Mouse (Mus musculus) cerebral cortex, adult 2 months (tissue): ENCODE data around the gene Madcam1.

Experiments used
- WGBS: fragments of 180-500 bp; shearing (Covaris S2); methylation state at CpG from one replicate; pipeline ENCODE4 v1.1.7; 2018; 5-methylcytosine and 5-hydroxymethylcytosine counted together

Gene Madcam1

DNA sequence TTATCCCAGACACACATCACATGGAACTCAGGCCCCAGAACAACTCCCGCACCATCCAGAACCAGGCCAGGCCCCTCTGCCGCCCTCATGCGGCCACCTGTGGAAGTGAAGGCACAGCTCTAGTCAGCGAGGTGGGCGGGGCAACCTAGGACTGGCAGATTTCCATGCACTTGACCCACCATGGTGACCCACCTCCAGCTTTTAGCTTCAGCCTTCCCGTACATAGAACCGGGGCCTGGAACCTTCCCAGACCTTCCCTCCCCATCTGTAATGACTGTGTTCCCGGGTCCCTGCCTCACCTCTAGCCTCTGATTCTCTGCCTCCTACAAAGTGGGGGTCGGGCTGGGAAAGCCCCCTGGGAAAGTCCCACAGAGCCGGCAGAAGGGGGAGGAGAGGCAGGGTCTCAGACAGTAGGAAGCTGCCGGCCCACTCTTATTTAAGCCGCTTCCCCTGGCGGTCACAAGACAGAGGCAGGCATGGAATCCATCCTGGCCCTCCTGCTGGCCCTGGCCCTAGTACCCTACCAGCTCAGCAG, at the start of gene Madcam1:
Madcam1 (plus strand) TSS at position 429 of the 535 bp plus-strand sequence.
- WGBS, result 16% methylated on average over 13 of the region's 13 CpGs

DNA sequence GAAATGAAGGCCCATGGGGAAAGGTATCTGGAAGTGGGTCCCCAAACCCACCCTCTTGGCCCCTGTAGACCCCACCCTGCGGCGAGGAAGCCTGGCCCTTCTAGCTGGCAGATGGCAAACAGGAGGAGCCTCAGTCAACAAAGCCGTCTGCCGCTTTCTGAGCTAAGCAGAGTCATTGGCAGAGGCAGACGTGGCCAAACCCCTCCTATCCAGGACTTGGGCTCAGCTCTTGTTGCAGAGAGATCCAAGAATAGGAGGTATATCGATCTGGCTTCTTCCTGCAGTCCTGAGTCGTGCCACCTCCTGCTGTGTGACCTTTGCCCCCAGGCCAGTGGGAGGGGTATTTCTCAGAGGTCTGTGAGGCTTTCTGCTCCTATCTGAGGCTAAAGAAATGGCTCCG, 48.5 kb upstream of the Madcam1 start:
- WGBS, result 12% methylated on average over 8 of the region's 8 CpGs

DNA sequence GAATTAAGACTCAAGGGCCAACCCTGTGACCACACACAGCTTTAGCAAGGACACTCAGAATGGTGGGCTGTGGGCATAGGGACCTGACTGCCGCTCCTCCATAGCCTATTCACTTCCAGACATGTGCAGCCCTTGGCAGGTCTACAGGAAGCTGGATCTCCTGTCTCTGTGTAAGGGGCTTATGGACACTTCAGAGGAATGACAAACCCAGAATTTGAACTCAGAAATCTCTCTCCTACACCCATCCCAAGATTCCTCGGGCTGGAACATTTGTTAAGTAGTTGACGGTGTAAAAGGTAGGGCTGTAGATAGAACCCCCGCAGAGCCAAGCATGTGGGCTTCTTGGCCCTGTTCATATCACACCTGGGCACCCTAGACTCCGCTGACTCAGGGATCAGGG, 48.0 kb upstream of the Madcam1 start:
- WGBS, result 83% methylated on average over 5 of the region's 5 CpGs

DNA sequence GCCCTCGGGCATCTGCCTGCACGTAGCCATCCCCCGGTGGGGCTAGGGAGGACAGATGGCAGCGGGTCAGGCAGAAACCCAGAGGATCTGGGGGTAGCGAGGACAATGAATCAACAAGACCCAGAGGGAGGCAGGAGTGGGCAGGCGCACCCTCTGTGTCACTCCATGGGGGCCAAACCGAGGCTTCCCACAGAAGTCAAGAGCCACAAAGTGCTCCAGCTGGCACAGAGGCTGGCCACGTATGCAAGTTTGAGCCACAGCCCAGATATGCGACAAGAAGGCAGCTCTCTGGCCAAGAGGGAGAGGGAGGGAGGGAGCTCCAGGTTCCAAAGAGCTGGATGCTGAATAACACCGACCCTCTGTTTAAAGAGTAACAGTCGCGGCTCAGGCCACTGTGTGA, 40.4 kb upstream of the Madcam1 start:
- 46% methylated on average over 12 of the region's 12 CpGs for WGBS

DNA sequence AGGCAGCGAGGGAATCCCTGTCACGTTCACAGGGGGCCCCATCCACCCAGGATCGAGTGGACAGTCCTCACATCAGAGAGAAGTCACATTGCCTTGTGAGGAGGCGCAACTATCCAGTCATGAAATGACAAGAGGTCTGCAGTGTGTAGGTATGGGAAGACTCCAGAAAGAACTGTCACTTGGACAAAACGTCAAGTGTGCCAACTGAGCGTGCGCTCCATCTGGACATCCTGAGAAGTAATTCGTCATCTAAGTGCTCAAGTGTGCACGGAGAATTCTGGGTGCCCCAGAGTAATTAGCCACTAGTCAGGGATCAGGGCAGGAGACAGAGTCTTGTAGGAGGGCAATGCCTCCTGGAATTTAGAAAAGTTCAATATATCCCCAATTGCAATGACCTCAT, 39.0 kb upstream of the Madcam1 start:
- 70% methylated on average over 9 of the region's 9 CpGs for WGBS

DNA sequence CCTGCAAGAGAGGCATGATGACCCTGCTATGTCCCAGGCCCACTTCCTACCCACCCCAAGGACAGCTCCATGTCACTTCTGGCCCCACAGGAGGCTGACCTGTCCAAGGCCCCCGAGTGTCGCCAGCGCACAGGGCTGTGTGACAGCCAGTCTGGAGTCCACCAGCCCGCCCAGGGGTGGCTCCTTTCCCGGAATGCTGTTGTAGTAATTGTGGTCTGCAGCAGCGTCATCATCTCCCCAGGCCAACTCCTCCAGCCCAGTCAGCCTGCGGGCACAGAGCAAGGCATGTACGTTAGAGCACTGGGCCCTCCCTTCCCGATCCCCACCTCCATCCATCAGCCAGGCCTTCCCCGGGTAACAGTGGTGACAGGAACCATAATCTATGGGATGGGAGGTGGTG, 38.2 kb upstream of the Madcam1 start:
- 88% methylated on average over 10 of the region's 10 CpGs for WGBS

DNA sequence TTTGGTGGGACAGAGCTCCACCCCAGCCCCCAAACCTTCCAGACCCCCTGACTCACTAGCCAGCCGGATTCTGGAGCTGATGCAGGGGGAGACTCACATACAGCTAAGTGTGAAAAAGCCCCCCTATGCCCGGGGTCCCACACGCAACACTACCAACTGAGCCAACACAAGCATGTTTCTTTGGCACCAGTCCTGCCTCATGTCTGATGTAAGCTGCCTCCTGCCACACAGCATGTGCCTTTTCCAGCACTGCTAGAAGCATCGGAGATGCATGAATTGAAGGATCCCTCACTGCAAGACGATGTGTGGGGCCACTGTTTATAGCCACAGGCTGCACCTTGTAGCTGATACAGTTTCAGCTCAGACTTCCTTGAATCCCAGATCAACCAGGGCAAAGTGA, 36.0 kb upstream of the Madcam1 start:
- WGBS, result 54% methylated on average over 5 of the region's 5 CpGs

DNA sequence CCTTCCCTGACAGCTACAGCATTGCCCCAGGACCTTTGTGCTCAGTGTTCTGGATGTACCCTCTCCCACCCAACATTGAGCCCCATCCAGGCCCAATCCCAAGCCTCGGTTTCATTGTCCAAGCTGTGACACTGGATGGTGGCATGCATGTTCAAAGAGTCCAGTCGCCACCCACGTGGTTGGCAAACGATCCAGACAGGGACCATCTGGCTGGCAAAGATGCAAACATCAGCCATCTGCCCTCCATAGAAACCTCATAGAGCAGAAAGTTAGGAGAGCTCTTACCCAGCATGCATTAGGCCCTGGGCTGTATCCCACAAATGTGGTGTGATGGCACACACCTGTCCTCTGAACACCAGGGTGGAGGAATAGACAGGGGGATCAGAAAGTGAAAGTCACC, 32.9 kb upstream of the Madcam1 start:
- WGBS, result 39% methylated on average over 4 of the region's 4 CpGs

DNA sequence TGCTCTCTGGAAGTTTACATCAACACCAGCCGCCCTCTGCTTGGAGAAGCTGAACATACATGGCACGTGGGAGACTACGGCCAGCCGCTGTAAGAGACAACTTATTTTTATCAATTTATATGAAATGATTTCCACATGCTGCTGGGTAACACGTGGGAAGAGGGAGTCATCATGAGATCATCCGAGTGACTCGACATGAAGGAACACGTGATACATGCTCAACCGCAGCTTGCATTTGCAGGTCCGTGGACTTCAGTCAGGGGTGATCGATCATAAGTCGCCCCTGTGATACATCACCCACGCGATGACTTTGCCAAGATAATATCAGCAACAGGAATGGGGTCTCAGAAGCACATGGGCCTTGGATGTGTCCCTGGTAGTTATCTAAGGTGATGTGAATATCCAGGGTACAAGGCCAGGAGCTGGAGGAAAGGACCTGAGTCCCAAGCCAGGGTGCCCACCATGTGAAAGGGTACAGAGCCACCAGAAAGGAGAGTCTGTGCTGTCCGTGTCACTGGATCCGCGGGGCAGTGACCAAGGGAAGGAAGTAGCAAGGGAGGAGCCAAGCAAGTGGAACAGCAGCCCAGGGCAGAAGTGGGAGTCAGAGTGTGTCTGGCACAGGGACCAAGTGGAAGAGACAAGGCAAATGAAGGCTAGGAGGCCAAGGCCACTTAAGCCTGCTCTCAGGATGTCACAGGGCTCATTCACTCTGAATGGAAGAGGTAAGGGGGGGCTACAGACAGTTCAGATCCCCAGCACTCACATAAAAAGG, 31.2 kb upstream of the Madcam1 start:
- WGBS, result 60% methylated on average over 17 of the region's 17 CpGs

DNA sequence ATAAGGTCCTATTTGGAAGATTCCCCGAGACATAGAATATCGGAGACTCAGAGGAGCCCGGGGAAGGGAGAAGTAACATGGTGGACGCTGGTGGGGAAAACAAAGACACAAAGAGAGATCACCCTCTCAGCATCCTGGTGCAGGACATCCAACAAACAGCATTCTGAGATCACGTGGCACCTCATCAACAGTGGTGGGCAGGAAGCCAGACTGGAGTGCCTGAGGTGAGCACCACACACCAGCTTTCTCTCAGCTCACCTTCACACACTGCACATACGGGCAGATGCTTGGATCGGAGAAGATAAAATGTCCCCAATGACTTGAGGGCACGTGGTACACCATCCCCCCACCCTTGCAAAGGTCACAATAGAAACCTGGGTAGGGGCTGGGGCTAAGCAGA, 28.1 kb upstream of the Madcam1 start:
- WGBS, result 71% methylated on average over 8 of the region's 8 CpGs

DNA sequence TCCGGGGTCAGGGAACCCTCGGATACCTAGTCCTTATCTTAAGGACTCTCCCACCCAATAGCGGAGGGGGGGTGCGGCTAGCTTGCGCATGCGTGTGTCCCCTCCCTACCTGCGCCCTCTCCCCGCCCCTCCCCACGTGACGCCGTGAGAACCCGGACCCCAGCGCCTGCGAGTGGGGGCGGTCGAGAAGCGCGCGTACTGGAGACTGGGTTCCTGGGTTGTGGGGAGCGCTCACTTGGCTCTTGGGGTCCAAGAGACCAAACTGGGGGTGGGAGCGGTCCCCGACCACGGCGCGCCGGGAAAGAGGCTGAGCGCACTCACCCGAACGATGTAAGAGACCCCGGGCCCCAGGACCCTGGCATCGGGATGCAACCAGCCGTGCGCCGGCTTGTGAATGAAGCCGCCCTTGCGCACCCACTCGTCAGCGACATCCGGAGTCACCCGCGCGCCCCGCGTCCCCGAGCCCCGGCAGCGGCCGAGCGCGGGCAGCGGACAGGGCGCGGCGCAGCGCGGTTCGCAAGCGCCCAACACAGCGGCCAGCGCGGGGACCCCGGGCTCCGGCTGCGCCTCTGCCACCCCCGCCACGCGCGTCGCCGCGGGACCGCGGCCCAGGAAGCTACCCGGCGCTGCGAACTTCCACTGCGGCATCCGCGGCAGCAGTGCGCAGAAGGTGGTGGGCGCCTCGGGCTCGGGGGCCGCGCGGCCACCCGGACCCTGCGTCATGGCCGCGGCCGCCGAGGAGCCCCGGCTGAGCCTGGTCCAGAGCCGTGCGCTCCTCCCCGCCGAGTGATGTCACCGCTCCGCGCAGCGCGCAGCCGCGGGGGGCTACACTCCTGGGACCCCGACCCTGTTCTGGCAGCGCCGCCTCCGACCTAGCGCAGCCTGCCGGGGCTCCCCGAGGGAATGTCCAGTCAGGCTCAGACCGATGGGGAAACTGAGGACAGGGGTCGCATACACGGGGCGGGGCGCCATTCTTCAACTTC, 26.9 kb upstream of the Madcam1 start, which contains the start of gene Shc2:
Shc2 (minus strand) TSS at position 791 of the 983 bp plus-strand sequence.
- WGBS, result 1% methylated on average over 113 of the region's 116 CpGs

DNA sequence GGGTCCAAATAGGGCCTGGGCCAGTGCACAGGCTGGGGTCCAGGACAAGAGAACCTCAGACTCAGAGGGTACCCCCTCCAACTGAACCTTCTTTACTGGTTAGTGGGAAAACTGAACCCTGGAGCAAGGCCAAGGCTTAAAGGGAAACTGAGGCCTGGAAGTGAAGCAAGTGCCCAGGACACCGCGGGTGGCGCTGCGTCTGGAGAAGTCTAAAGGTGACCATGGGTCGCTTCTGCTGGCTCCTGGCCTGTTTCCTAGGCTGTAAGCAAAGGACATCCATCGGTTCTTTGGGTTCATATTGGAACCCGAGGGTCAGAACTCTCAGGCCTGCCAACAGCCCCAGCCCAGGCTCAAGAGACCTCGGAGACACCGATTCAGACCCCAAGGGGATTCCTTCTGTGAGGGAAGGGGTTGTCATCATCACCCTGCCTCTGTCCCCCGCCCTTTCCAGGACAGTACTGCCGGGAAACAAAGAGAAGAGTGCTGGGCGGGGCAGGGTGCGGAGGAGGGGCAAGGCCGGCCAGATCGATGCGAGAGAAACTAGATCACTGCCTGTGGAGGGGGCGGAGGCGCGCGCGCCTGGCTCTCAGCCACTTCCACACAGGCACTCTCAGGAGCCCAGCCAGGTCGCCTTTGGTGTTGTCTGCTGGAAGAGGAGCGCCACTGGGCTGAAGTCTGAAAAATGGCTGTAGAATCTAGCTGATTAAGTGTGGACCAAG, 25.7 kb upstream of the Madcam1 start:
- WGBS, result 11% methylated on average over 23 of the region's 23 CpGs

DNA sequence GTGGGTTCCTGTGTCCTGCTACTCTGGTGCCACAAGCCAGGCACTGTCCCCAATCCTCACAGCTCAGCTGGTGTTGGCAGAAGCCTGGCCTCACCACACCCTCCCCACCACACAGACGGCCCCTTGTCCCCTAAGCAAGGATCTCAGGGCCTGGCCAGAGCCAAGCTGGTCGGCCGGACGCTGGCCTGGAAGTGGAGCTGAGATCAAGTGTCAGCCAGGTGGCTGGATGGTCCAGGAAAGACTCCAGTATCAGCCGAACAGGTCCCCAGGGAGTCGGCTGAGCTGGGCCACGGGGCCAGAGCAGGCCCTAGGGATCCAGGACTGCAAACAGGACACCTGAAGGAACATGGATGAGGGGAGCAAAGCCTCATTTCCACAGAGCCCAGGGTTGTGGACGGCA, 18.6 kb upstream of the Madcam1 start, which contains the start of gene Odf3l2:
Odf3l2 (minus strand) TSS at position 28 of the 400 bp plus-strand sequence.
- 68% methylated on average over 8 of the region's 8 CpGs for WGBS

DNA sequence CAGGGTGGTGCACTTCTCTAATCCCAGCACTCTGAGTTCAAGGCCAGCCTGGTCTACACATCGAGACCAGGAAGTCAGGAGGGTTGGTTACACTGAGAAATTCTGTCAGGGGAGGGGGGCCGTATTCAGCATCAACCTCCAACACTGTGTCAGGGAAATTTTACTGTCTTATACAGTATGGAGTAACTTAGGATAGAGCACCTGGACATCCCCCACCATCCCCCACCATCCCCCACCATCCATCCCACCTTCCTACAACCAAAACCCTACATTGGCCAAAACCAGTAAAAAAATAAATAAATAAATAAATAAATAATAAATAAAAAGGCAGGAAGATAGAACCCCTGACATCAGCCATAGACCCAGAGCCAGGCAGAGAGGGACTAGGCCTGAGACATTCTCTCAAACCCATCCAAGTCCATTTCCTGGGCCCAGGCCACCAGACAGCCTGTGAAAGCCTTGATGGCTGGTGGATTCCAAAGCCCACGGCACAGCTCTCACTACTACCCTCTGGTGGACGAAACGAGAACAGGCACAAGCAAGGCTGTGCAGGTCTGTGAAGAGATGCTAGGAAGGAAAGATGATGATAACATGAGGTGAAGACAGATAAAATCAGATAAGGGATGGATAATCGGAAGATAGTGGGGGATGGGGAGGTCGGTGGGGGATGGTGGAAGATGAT, 15.1 kb upstream of the Madcam1 start:
- 29% methylated on average over 7 of the region's 7 CpGs for WGBS

DNA sequence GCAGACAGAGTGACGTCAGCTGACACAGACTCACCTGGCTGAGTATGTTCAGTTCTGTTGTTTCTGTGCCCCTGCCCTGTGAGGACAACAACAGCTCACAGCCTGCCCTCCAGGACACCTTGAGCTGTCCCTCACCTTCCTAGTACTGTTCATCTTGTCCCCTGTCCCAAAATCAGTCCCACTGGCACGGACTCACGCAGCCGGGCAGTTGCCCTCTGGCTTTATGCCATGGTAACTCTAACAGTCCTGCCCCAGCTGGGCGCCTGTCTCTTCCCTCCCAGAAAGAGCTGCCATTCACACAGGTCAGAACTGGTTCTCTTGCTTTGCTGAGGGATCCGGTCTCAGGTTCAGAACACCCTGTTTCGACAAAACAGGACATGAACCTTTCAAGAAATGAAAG, 11.6 kb upstream of the Madcam1 start:
- WGBS, result 75% methylated on average over 7 of the region's 7 CpGs

DNA sequence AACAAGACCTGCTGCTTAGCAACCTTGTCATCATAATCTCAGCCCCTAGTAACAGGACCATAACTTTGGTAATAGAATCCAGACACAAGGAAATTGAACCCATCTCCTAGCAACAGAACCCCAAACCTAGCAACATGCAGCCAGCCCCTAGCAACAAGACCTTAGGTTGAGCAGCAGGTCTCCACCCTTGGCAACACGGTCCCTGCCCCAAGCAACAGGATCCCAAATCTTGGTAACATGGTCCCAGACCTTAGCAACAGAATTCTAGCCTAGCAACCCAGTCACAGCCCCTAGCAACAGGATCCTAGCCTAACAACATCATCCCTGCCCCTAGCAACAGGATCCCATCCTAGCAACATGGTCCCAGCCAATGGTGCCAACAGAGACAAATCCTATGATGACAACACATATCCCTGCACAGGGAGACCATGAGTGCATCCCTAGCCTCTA, 9.4 kb upstream of the Madcam1 start:
- WGBS, result 25% methylated on average over 1 of the region's 1 CpGs

DNA sequence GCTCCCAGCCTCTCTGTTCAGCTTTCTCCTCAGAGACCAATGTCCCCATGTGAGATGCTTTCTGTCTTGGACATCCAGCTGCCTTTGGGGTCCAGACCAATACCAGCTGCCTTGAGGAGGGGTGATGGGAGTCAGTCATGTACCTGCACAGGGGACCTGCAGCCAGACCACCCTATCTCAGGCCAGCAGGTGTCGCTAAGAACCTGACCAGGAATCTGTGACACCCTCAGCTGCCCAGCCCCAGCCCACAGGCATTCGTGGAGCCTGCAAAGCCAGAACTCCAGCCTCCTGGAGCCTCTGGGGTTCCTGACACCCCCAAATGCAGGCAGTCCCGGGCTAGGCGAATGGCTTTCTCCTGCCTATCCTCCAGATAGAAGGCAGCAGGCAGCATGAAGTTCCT, 5.5 kb upstream of the Madcam1 start:
- WGBS, result 42% methylated on average over 4 of the region's 4 CpGs

DNA sequence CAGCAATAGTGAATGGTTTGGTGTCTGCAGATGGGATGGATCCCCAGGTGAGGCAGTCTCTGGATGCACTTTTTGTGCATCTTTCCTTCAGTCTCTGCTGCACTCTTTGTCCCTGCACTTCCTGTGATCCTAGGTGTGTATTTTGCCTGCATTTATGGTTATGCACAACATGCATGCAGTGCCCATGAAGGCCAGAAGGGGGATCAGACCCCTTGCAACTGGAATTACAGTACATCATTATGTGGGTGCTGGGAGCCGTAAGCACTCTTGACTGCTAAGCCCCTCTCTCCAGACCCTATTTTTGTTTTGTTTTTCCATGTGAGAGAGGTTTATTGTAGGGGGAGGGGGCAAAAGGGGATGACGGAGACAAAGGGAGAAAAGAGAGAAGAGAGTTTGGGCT, 4.1 kb upstream of the Madcam1 start:
- 83% methylated on average over 2 of the region's 2 CpGs for WGBS

DNA sequence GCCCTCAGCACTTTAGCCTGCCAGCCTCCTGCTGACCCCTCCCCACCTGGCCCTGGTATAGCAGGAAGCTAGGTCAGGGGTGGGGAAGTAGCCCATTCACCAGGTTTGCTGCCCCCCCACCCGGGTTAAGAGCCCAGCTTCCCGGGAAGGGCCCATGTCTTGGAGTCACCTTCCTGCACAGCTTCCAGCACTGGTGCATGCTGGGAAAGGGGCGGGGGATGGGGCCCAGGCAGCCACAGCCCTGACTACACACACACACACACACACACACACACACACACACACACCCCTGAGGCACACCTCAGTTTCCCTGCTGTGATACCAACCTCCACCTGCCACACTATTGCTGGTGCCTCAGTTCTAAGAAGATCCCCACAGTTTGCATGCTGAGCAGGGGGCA, 2.5 kb upstream of the Madcam1 start:
- 60% methylated on average over 3 of the region's 3 CpGs for WGBS

DNA sequence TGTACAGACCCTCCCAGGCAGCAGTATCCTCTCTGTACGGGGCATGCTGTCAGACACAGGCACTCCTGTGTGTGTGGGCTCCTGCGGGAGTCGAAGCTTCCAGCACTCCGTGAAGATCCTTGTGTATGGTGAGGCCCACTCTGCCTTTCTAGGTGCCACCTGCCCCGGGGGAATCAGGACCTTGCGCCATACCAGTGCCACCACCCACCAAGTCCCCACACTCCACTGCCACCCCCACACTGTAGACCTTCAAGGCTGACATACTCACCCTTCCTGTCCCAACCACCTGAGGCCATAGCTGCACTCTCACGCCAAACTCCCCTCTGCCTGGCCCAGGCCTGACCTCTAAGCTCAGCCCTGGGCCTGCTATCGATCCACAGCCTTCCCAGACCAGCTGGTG, 692 bp downstream of the Madcam1 start:
- WGBS, result 82% methylated on average over 8 of the region's 8 CpGs

DNA sequence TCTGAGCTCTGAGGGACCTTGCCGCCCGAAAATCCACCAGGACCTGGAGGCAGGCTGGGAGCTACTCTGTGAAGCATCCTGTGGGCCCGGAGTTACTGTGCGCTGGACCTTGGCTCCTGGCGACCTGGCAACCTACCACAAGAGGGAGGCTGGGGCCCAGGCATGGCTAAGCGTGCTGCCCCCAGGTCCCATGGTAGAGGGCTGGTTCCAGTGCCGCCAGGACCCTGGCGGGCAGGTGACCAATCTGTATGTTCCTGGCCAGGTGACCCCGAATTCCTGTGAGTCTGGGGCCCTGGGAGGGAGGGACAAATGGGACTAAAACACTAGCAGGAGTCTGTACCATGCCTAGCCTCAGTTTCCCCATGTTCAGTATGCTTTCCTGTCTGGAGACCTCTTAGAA, 2.1 kb downstream of the Madcam1 start:
- WGBS, result 79% methylated on average over 9 of the region's 9 CpGs
